Mouse (Mus musculus) hindbrain, embryonic 16.5 days (tissue): ENCODE measurements around the gene Guk1. TPM values are rescaled to one million over a fixed set of nuclear protein-coding genes. Genes with fewer than 3 reads are reported as not detected.
"Not testable (repeated sequence)": the region's sequence is repeated elsewhere in the genome, so short reads cannot be mapped to it uniquely, and the experiment has no call there.

Source experiments
- ATAC-seq: fragments of 200-750 bp; cut with Nextera tagmentation; 2 replicates; pipeline ENCODE4 v1.8.0; 2017; ENCODE audit warnings: moderate TSS enrichment, moderate library complexity
- H3K27ac ChIP-seq: fragments of 300-500 bp; sonication (generic); 2 replicates; pipeline ENCODE4 v1.5.1; 2014; ENCODE audit warnings: low read depth, mild to moderate bottlenecking, control low read depth, low read length, moderate library complexity
- H3K27me3 ChIP-seq: fragments of 300-500 bp; sonication (generic); replicated peaks from 2 replicates; pipeline ENCODE4 v1.6.1; 2014; ENCODE audit warnings: low read length; ENCODE audit not compliant: control insufficient read depth, insufficient read depth
- H3K36me3 ChIP-seq: fragments of 300-500 bp; sonication (generic); 2 replicates; pipeline ENCODE4 v1.6.1; 2014; ENCODE audit warnings: mild to moderate bottlenecking, low read length, moderate library complexity, mixed read lengths; ENCODE audit not compliant: control insufficient read depth, insufficient read depth
- H3K4me1 ChIP-seq: fragments of 300-500 bp; sonication (generic); 2 replicates; pipeline ENCODE4 v1.6.1; 2014; ENCODE audit warnings: low read depth, low read length; ENCODE audit not compliant: control insufficient read depth, insufficient read depth
- H3K4me2 ChIP-seq: fragments of 300-500 bp; sonication (generic); 2 replicates; pipeline ENCODE4 v1.6.1; 2014; ENCODE audit warnings: mild to moderate bottlenecking, low read length, control low read depth, moderate library complexity
- H3K4me3 ChIP-seq: fragments of 300-500 bp; sonication (generic); 2 replicates; pipeline ENCODE4 v1.5.1; 2014; ENCODE audit warnings: mild to moderate bottlenecking, low read length, control low read depth, moderate library complexity
- H3K9ac ChIP-seq: fragments of 300-500 bp; sonication (generic); 2 replicates; pipeline ENCODE4 v1.6.1; 2014; ENCODE audit warnings: low read depth, mild to moderate bottlenecking, control low read depth, low read length, moderate library complexity
- H3K9me3 ChIP-seq: fragments of 300-500 bp; sonication (generic); 2 replicates; pipeline ENCODE4 v1.6.1; 2014; ENCODE audit warnings: mild to moderate bottlenecking, low read length, moderate library complexity; ENCODE audit not compliant: control insufficient read depth
- WGBS: fragments of 180-500 bp; shearing (Covaris S2); extraction: QIAGEN DNeasy Blood & Tissue Kit; methylation state at CpG from one replicate; pipeline ENCODE4 v1.1.7; 2014; 5-methylcytosine and 5-hydroxymethylcytosine counted together
- polyA plus RNA-seq: library from polyadenylated mRNA; unstranded; fragments of >200 nt; fragmentation: Nextera tagmentation; extraction: Ambion mirVana; gene quantifications from 2 replicates; pipeline ENCODE4 v1.2.1, GENCODE M21; 2015

The Guk1 gene
- polyA plus RNA-seq, 1 experiment from 2014 or later = 294 TPM

GRCm38 (mm10) chr11:59216955-59217354 lies 24.9 kb upstream of the Guk1 start:
- no peaks in the 10 kb centered on the region for H3K27me3 ChIP-seq
- H3K9ac ChIP-seq = no peak overlapping the region
- ATAC-seq = no peak
- H3K4me3 ChIP-seq = no peak overlapping the region
- no peak overlapping the region for H3K27ac ChIP-seq
- no peaks in the 10 kb centered on the region for H3K9me3 ChIP-seq
- H3K36me3 ChIP-seq = peaks cover 6% of the 10 kb centered on the region
- no peak overlapping the region for H3K4me2 ChIP-seq
- H3K4me1 ChIP-seq = peaks cover 1% of the 10 kb centered on the region; the same call in 1 of the 2 replicates
- 92% methylated on average over 3 of the region's 3 CpGs for WGBS

GRCm38 (mm10) chr11:59212892-59213494 lies 21.0 kb upstream of the Guk1 start:
- Histone ChIP-seq H3K4me2 (no peak overlapping the region), H3K4me1 (peaks cover 17% of the 10 kb centered on the region), H3K36me3 (peaks cover 15% of the 10 kb centered on the region), H3K27me3 (no peaks in the 10 kb centered on the region), H3K9ac (no peak overlapping the region), H3K9me3 (no peaks in the 10 kb centered on the region), H3K27ac (no peak overlapping the region), H3K4me3 (no peak overlapping the region)
- WGBS = 90% methylated on average over 12 of the region's 12 CpGs
- ATAC-seq = no peak

- H3K36me3 ChIP-seq = peaks cover 15% of the 10 kb centered on the region
- not testable (repeated sequence) for H3K27me3 ChIP-seq, H3K9me3 ChIP-seq, H3K27ac ChIP-seq, H3K9ac ChIP-seq, H3K4me2 ChIP-seq, H3K4me3 ChIP-seq, ATAC-seq
- H3K4me1 ChIP-seq = peaks cover 22% of the 10 kb centered on the region
- 87% methylated on average over 12 of the region's 12 CpGs for WGBS
Observed at GRCm38 (mm10) chr11:59212320-59212719, 20.3 kb upstream of the Guk1 start.

- WGBS = 86% methylated on average over 8 of the region's 9 CpGs
- not testable (repeated sequence) for H3K9ac ChIP-seq, H3K27me3 ChIP-seq, H3K4me2 ChIP-seq, ATAC-seq, H3K27ac ChIP-seq, H3K4me3 ChIP-seq, H3K9me3 ChIP-seq
- Histone ChIP-seq H3K4me1 (peaks cover 22% of the 10 kb centered on the region), H3K36me3 (peaks cover 15% of the 10 kb centered on the region)
Observed at GRCm38 (mm10) chr11:59211561-59211960, 19.5 kb upstream of the Guk1 start.

- Histone ChIP-seq H3K4me3 (no peak overlapping the region), H3K9me3 (no peaks in the 10 kb centered on the region), H3K27me3 (no peaks in the 10 kb centered on the region), H3K9ac (no peak overlapping the region), H3K36me3 (peaks cover 21% of the 10 kb centered on the region), H3K4me1 (peaks cover 22% of the 10 kb centered on the region), H3K27ac (no peak overlapping the region), H3K4me2 (no peak overlapping the region)
- 75% methylated on average over 4 of the region's 4 CpGs for WGBS
- ATAC-seq = no peak
Observed at GRCm38 (mm10) chr11:59210020-59210419, 18.0 kb upstream of the Guk1 start.

- Histone ChIP-seq H3K9ac (no peak overlapping the region), H3K27me3 (no peaks in the 10 kb centered on the region), H3K4me3 (peak overlapping the region; percentile 87), H3K4me1 (peaks cover 22% of the 10 kb centered on the region), H3K36me3 (peaks cover 22% of the 10 kb centered on the region), H3K4me2 (peak overlapping the region; percentile 90), H3K9me3 (no peaks in the 10 kb centered on the region), H3K27ac (no peak overlapping the region)
- no peak for ATAC-seq
- 58% methylated on average over 5 of the region's 5 CpGs for WGBS
Observed at GRCm38 (mm10) chr11:59209580-59209979, 17.6 kb upstream of the Guk1 start.

GRCm38 (mm10) chr11:59209003-59209441 lies 17.0 kb upstream of the Guk1 start:
- peak; percentile 49 for ATAC-seq
- H3K27me3 ChIP-seq = no peaks in the 10 kb centered on the region
- H3K36me3 ChIP-seq = peaks cover 24% of the 10 kb centered on the region
- peak overlapping the region; percentile 89; the same call in 1 of the 2 replicates for H3K27ac ChIP-seq
- peaks cover 22% of the 10 kb centered on the region for H3K4me1 ChIP-seq
- peak overlapping the region; percentile 86 for H3K9ac ChIP-seq
- peak overlapping the region; percentile 87 for H3K4me3 ChIP-seq
- WGBS = 10% methylated on average over 18 of the region's 18 CpGs
- peak overlapping the region; percentile 90 for H3K4me2 ChIP-seq
- no peaks in the 10 kb centered on the region for H3K9me3 ChIP-seq

GRCm38 (mm10) chr11:59208153-59208831 lies 16.3 kb upstream of the Guk1 start, which contains the start of gene 2310033P09Rik:
TSS of gene 2310033P09Rik (plus strand) at chr11:59208321.
- ATAC-seq = peak; percentile 92
- Histone ChIP-seq H3K27me3 (no peaks in the 10 kb centered on the region), H3K9me3 (no peaks in the 10 kb centered on the region), H3K4me2 (peak within 1 kb of the TSS; percentile 90), H3K4me3 (peak within 1 kb of the TSS; percentile 87), H3K27ac (peak within 1 kb of the TSS; percentile 89), H3K4me1 (peaks cover 22% of the 10 kb centered on the region), H3K9ac (peak within 1 kb of the TSS; percentile 86), H3K36me3 (peaks cover 24% of the 10 kb centered on the region)
- WGBS = under 1% methylated on average over 66 of the region's 67 CpGs
